Mouse (Mus musculus) G1E (cell line): ENCODE data around the gene Rad9a.

Source experiments
- CTCF ChIP-seq: IDR thresholded peaks from 2 replicates; pipeline ENCODE4 v1.5.1; 2012; ENCODE audit warnings: low read depth, low read length, inconsistent platforms, mixed read lengths
- GATA1 ChIP-seq: IDR thresholded peaks from 2 replicates; pipeline ENCODE4 v1.6.1; 2012; ENCODE audit warnings: borderline replicate concordance, low read length, inconsistent platforms, mixed read lengths
- GATA2 ChIP-seq: IDR thresholded peaks from 2 replicates; pipeline ENCODE4 v1.6.1; 2012; ENCODE audit warnings: low read depth, low read length, inconsistent platforms, borderline replicate concordance
- POLR2AphosphoS5 ChIP-seq: IDR thresholded peaks from 2 replicates; pipeline ENCODE4 v1.6.1; 2012; ENCODE audit warnings: low read depth, low read length, inconsistent platforms; ENCODE audit not compliant: insufficient replicate concordance
- TAL1 ChIP-seq: conservative IDR thresholded peaks from 2 replicates; pipeline ENCODE4 v1.6.1; 2012; ENCODE audit warnings: low read depth, low read length, inconsistent platforms, mixed read lengths

- TF ChIP-seq CTCF (no peak), TAL1 (no peak), GATA2 (no peak), GATA1 (no peak), POLR2AphosphoS5 (no peak)
Measured at GRCm38 (mm10) chr19:4190831-4191334, 10.6 kb downstream of the Rad9a start, which contains the start of gene Tbc1d10c.
